Mouse (Mus musculus): ENCODE data around the gene Gcm1. TPM values are rescaled to one million over a fixed set of nuclear protein-coding genes. Genes with fewer than 3 reads are reported as not detected.

Gcm1 gene
- polyA plus RNA-seq, 1 experiment from 2014 or later = not detected

GRCm38 (mm10) chr9:78100956-78101355, 49.2 kb downstream of the Gcm1 start:
- Histone ChIP-seq H3K27ac (replicated peaks in 1 of 2; ENCODE audit: control insufficient read depth in 1 of 2, insufficient read depth in 1 of 2, low read depth in 2 of 2, low read length in 2 of 2) (no peak overlapping the region), H3K27me3 (ENCODE audit: control insufficient read depth, insufficient read depth, low read length) (no peaks in the 10 kb centered on the region), H3K9ac (ENCODE audit: low read length) (no peak overlapping the region), H3K4me1 (ENCODE audit: control insufficient read depth in 2 of 2, insufficient read depth in 2 of 2, low read length in 2 of 2) (peaks cover 2 to 5% of the 10 kb centered on the region in 2 experiments; a peak in 1 of 4 replicates), H3K9me3 (ENCODE audit: control insufficient read depth, low read length) (peaks cover 8% of the 10 kb centered on the region; the same call in 1 of the 2 replicates), H3K4me2 (ENCODE audit: low read length) (no peak overlapping the region), H3K4me3 (ENCODE audit: control insufficient read depth in 1 of 2, insufficient read depth in 1 of 2, low read depth in 1 of 2, low read length in 2 of 2) (no peak overlapping the region), H3K36me3 (ENCODE audit: control insufficient read depth, insufficient read depth, low read length) (peaks cover 85% of the 10 kb centered on the region)
- 65% methylated on average over 5 of the region's 5 CpGs for WGBS
- no peak for ATAC-seq (ENCODE audit: insufficient number of reproducible peaks, insufficient read depth, low FRiP score, low read depth)

GRCm38 (mm10) chr9:78101431-78101830, 49.7 kb downstream of the Gcm1 start:
- Histone ChIP-seq H3K4me2 (ENCODE audit: low read length) (no peak overlapping the region), H3K9ac (ENCODE audit: low read length) (no peak overlapping the region), H3K4me3 (ENCODE audit: control insufficient read depth in 1 of 2, insufficient read depth in 1 of 2, low read depth in 1 of 2, low read length in 2 of 2) (no peak overlapping the region), H3K27me3 (ENCODE audit: control insufficient read depth, insufficient read depth, low read length) (no peaks in the 10 kb centered on the region), H3K27ac (replicated peaks in 1 of 2; ENCODE audit: control insufficient read depth in 1 of 2, insufficient read depth in 1 of 2, low read depth in 2 of 2, low read length in 2 of 2) (no peak overlapping the region), H3K36me3 (ENCODE audit: control insufficient read depth, insufficient read depth, low read length) (peaks cover 86% of the 10 kb centered on the region), H3K9me3 (ENCODE audit: control insufficient read depth, low read length) (peaks cover 7% of the 10 kb centered on the region; the same call in 1 of the 2 replicates), H3K4me1 (ENCODE audit: control insufficient read depth in 2 of 2, insufficient read depth in 2 of 2, low read length in 2 of 2) (peaks cover 2 to 7% of the 10 kb centered on the region in 2 experiments; a peak in 1 of 4 replicates)
- 63% methylated on average over 4 of the region's 4 CpGs for WGBS
- no peak for ATAC-seq (ENCODE audit: insufficient number of reproducible peaks, insufficient read depth, low FRiP score, low read depth)

- peaks cover 61% of the 10 kb centered on the region for H3K36me3 ChIP-seq (ENCODE audit: control insufficient read depth, insufficient read depth, low read length)
- H3K4me1 ChIP-seq (ENCODE audit: control insufficient read depth in 2 of 2, insufficient read depth in 2 of 2, low read length in 2 of 2) = peaks cover 4 to 17% of the 10 kb centered on the region in 2 experiments; a peak in 3 of 4 replicates
- no peaks in the 10 kb centered on the region for H3K27me3 ChIP-seq (ENCODE audit: control insufficient read depth, insufficient read depth, low read length)
- no peak overlapping the region for H3K4me3 ChIP-seq (ENCODE audit: control insufficient read depth in 1 of 2, insufficient read depth in 1 of 2, low read depth in 1 of 2, low read length in 2 of 2)
- WGBS = 89% methylated on average over 8 of the region's 8 CpGs
- no peak overlapping the region for H3K4me2 ChIP-seq (ENCODE audit: low read length)
- no peak overlapping the region for H3K9ac ChIP-seq (ENCODE audit: low read length)
- no peak overlapping the region for H3K27ac ChIP-seq (replicated peaks in 1 of 2; ENCODE audit: control insufficient read depth in 1 of 2, insufficient read depth in 1 of 2, low read depth in 2 of 2, low read length in 2 of 2)
- ATAC-seq (ENCODE audit: insufficient number of reproducible peaks, insufficient read depth, low FRiP score, low read depth) = no peak
- H3K9me3 ChIP-seq (ENCODE audit: control insufficient read depth, low read length) = no peaks in the 10 kb centered on the region
Observed at GRCm38 (mm10) chr9:78103965-78104560, 52.3 kb downstream of the Gcm1 start.

- no peak overlapping the region for H3K4me2 ChIP-seq (ENCODE audit: low read length)
- H3K4me3 ChIP-seq (ENCODE audit: control insufficient read depth in 1 of 2, insufficient read depth in 1 of 2, low read depth in 1 of 2, low read length in 2 of 2) = no peak overlapping the region
- H3K9ac ChIP-seq (ENCODE audit: low read length) = no peak overlapping the region
- no peak overlapping the region for H3K27ac ChIP-seq (replicated peaks in 1 of 2; ENCODE audit: control insufficient read depth in 1 of 2, insufficient read depth in 1 of 2, low read depth in 2 of 2, low read length in 2 of 2)
- ATAC-seq (ENCODE audit: insufficient number of reproducible peaks, insufficient read depth, low FRiP score, low read depth) = no peak
- H3K4me1 ChIP-seq (ENCODE audit: control insufficient read depth in 2 of 2, insufficient read depth in 2 of 2, low read length in 2 of 2) = peaks cover 4 to 19% of the 10 kb centered on the region in 2 experiments; a peak in 3 of 4 replicates
- H3K9me3 ChIP-seq (ENCODE audit: control insufficient read depth, low read length) = no peaks in the 10 kb centered on the region
- H3K36me3 ChIP-seq (ENCODE audit: control insufficient read depth, insufficient read depth, low read length) = peaks cover 52% of the 10 kb centered on the region
- WGBS = 89% methylated on average over 6 of the region's 6 CpGs
- H3K27me3 ChIP-seq (ENCODE audit: control insufficient read depth, insufficient read depth, low read length) = no peaks in the 10 kb centered on the region
Observed at GRCm38 (mm10) chr9:78104973-78105372, 53.2 kb downstream of the Gcm1 start.

GRCm38 (mm10) chr9:78105501-78105932, 53.8 kb downstream of the Gcm1 start:
- WGBS = 67% methylated on average over 6 of the region's 6 CpGs
- ATAC-seq (ENCODE audit: insufficient number of reproducible peaks, insufficient read depth, low FRiP score, low read depth) = no peak
- Histone ChIP-seq H3K4me2 (ENCODE audit: low read length) (no peak overlapping the region; the same call in 1 of the 2 replicates), H3K27me3 (ENCODE audit: control insufficient read depth, insufficient read depth, low read length) (no peaks in the 10 kb centered on the region), H3K4me3 (ENCODE audit: control insufficient read depth in 1 of 2, insufficient read depth in 1 of 2, low read depth in 1 of 2, low read length in 2 of 2) (no peak overlapping the region), H3K9ac (ENCODE audit: low read length) (peak overlapping the region; percentile 38; the same call in 1 of the 2 replicates), H3K4me1 (ENCODE audit: control insufficient read depth in 2 of 2, insufficient read depth in 2 of 2, low read length in 2 of 2) (peaks cover 4 to 19% of the 10 kb centered on the region in 2 experiments; a peak in 3 of 4 replicates), H3K27ac (replicated peaks in 1 of 2; ENCODE audit: control insufficient read depth in 1 of 2, insufficient read depth in 1 of 2, low read depth in 2 of 2, low read length in 2 of 2) (no peak overlapping the region), H3K9me3 (ENCODE audit: control insufficient read depth, low read length) (no peaks in the 10 kb centered on the region), H3K36me3 (ENCODE audit: control insufficient read depth, insufficient read depth, low read length) (peaks cover 47% of the 10 kb centered on the region)

GRCm38 (mm10) chr9:78106821-78107220, 55.1 kb downstream of the Gcm1 start:
- H3K4me3 ChIP-seq (ENCODE audit: control insufficient read depth in 1 of 2, insufficient read depth in 1 of 2, low read depth in 1 of 2, low read length in 2 of 2) = peak overlapping the region in 1 of 2 experiments; percentile 95; a peak in 1 of 4 replicates
- no peak overlapping the region; the same call in 1 of the 2 replicates for H3K9ac ChIP-seq (ENCODE audit: low read length)
- H3K27ac ChIP-seq (replicated peaks in 1 of 2; ENCODE audit: control insufficient read depth in 1 of 2, insufficient read depth in 1 of 2, low read depth in 2 of 2, low read length in 2 of 2) = no peak overlapping the region
- H3K27me3 ChIP-seq (ENCODE audit: control insufficient read depth, insufficient read depth, low read length) = no peaks in the 10 kb centered on the region
- no peaks in the 10 kb centered on the region for H3K9me3 ChIP-seq (ENCODE audit: control insufficient read depth, low read length)
- H3K36me3 ChIP-seq (ENCODE audit: control insufficient read depth, insufficient read depth, low read length) = peaks cover 35% of the 10 kb centered on the region
- H3K4me1 ChIP-seq (ENCODE audit: control insufficient read depth in 2 of 2, insufficient read depth in 2 of 2, low read length in 2 of 2) = peaks cover 4 to 19% of the 10 kb centered on the region in 2 experiments; a peak in 3 of 4 replicates
- ATAC-seq (ENCODE audit: insufficient number of reproducible peaks, insufficient read depth, low FRiP score, low read depth) = no peak
- WGBS = 83% methylated on average over 4 of the region's 4 CpGs
- peak overlapping the region; percentile 83 for H3K4me2 ChIP-seq (ENCODE audit: low read length)

GRCm38 (mm10) chr9:78107582-78107911, 55.8 kb downstream of the Gcm1 start:
- no peaks in the 10 kb centered on the region for H3K9me3 ChIP-seq (ENCODE audit: control insufficient read depth, low read length)
- WGBS = 16% methylated on average over 6 of the region's 6 CpGs
- H3K27me3 ChIP-seq (ENCODE audit: control insufficient read depth, insufficient read depth, low read length) = no peaks in the 10 kb centered on the region
- H3K36me3 ChIP-seq (ENCODE audit: control insufficient read depth, insufficient read depth, low read length) = peaks cover 31% of the 10 kb centered on the region
- H3K9ac ChIP-seq (ENCODE audit: low read length) = peak overlapping the region; percentile 96
- no peak for ATAC-seq (ENCODE audit: insufficient number of reproducible peaks, insufficient read depth, low FRiP score, low read depth)
- peak overlapping the region; percentile 83 for H3K4me2 ChIP-seq (ENCODE audit: low read length)
- peak overlapping the region; percentile 85 to 97 for H3K27ac ChIP-seq (replicated peaks in 1 of 2; ENCODE audit: control insufficient read depth in 1 of 2, insufficient read depth in 1 of 2, low read depth in 2 of 2, low read length in 2 of 2)
- peak overlapping the region; percentile 75 to 95 for H3K4me3 ChIP-seq (ENCODE audit: control insufficient read depth in 1 of 2, insufficient read depth in 1 of 2, low read depth in 1 of 2, low read length in 2 of 2)
- H3K4me1 ChIP-seq (ENCODE audit: control insufficient read depth in 2 of 2, insufficient read depth in 2 of 2, low read length in 2 of 2) = peaks cover 4 to 19% of the 10 kb centered on the region in 2 experiments; a peak in 3 of 4 replicates

Measured in heart, embryonic 14.5 days (tissue).